Mouse (Mus musculus): ENCODE data around the gene Sox2.

- TF ChIP-seq POLR2A (IDR thresholded peaks at IDR 0.05; ENCODE audit: insufficient read length, low read depth) (no peak), MAX (IDR thresholded peaks at IDR 0.05; ENCODE audit: low read depth) (no peak), TCF12 (IDR thresholded peaks at IDR 0.05; ENCODE audit: insufficient read depth, poor library complexity, severe bottlenecking) (no peak), POLR2AphosphoS2 (IDR thresholded peaks at IDR 0.05; ENCODE audit: insufficient read length, low read depth) (no peak), E2F4 (IDR thresholded peaks at IDR 0.05; ENCODE audit: insufficient read depth) (no peak), USF1 (IDR thresholded peaks at IDR 0.05; ENCODE audit: low read depth) (no peak), CEBPB (IDR thresholded peaks at IDR 0.05; ENCODE audit: insufficient read depth, poor library complexity, severe bottlenecking) (no peak)
Measured at GRCm38 (mm10) chr3:34691703-34692393, 41.6 kb downstream of the Sox2 start.

All from myocyte (in vitro differentiated cells).